Mouse (Mus musculus) cerebellum, adult 18-20 months (tissue): ENCODE data around the gene Por.
A peak's percentile ranks its signal among the peaks of the same experiment; 100 is the strongest.

Experiments used
- DNase-seq, 2 experiments: peaks; one replicate each; pipeline ENCODE4 v3.0.0; 2021

Gene Por

GRCm38 (mm10) chr5:135669741-135670275, at the start of gene Por:
Gene Por (plus strand): TSS chr5:135670033.
- DNase-seq = no peak

GRCm38 (mm10) chr5:135620526-135620925, 49.3 kb upstream of the Por start:
- no peak for DNase-seq

GRCm38 (mm10) chr5:135621725-135622124, 48.1 kb upstream of the Por start:
- no peak for DNase-seq

- DNase-seq = no peak
These were observed 46.7 kb upstream of the Por start for GRCm38 (mm10) chr5:135623006-135623563.

GRCm38 (mm10) chr5:135628916-135629315, 40.9 kb upstream of the Por start:
- no peak for DNase-seq

- no peak for DNase-seq
These were observed 40.4 kb upstream of the Por start for GRCm38 (mm10) chr5:135629401-135629800.

- DNase-seq = peak; percentile 69 to 76
These were observed 39.2 kb upstream of the Por start for GRCm38 (mm10) chr5:135630598-135630997.

- peak; percentile 97 to 100 for DNase-seq
These were observed 37.6 kb upstream of the Por start, which contains the start of gene Rhbdd2 for GRCm38 (mm10) chr5:135632117-135632796. Gene Rhbdd2 (plus strand): TSS chr5:135632618.

- DNase-seq = no peak
These were observed 37.1 kb upstream of the Por start for GRCm38 (mm10) chr5:135632797-135633144.

GRCm38 (mm10) chr5:135639760-135640458, 29.9 kb upstream of the Por start:
- no peak for DNase-seq

GRCm38 (mm10) chr5:135640459-135640789, 29.4 kb upstream of the Por start:
- no peak for DNase-seq

GRCm38 (mm10) chr5:135641028-135641427, 28.8 kb upstream of the Por start:
- DNase-seq = no peak

GRCm38 (mm10) chr5:135642686-135643551, 26.9 kb upstream of the Por start:
- peak; percentile 10 to 25 for DNase-seq

GRCm38 (mm10) chr5:135643552-135643842, 26.3 kb upstream of the Por start:
- DNase-seq = no peak

GRCm38 (mm10) chr5:135643869-135644268, 26.0 kb upstream of the Por start:
- no peak for DNase-seq

- DNase-seq = no peak
These were observed 24.5 kb upstream of the Por start for GRCm38 (mm10) chr5:135645330-135645729.

GRCm38 (mm10) chr5:135646038-135646437, 23.8 kb upstream of the Por start:
- no peak for DNase-seq

- no peak for DNase-seq
These were observed 21.1 kb upstream of the Por start for GRCm38 (mm10) chr5:135648461-135649308.

GRCm38 (mm10) chr5:135649309-135649633, 20.6 kb upstream of the Por start:
- no peak for DNase-seq

GRCm38 (mm10) chr5:135651536-135651935, 18.3 kb upstream of the Por start:
- no peak for DNase-seq

GRCm38 (mm10) chr5:135653209-135653608, 16.6 kb upstream of the Por start:
- no peak for DNase-seq

GRCm38 (mm10) chr5:135656046-135656445, 13.8 kb upstream of the Por start:
- no peak for DNase-seq
